Mouse (Mus musculus) megakaryocyte, adult 5-6 weeks (primary cell): ENCODE results near the gene Plg. TPM values are rescaled to one million over a fixed set of nuclear protein-coding genes. Genes with fewer than 3 reads are reported as not detected.

Experiments
- ATAC-seq: 2 replicates; pipeline ENCODE4 v1.8.0; 2016; ENCODE audit warnings: mild to moderate bottlenecking, inconsistent platforms; ENCODE audit not compliant: poor library complexity, severe bottlenecking
- total RNA-seq, 2 experiments: library from RNA; stranded (forward) in 1 of 2; stranded (reverse) in 1 of 2; fragments of 153-499, 151-499 nt in 1 of 2; fragments of 221-1000, 200-1000 nt in 1 of 2; gene quantifications; 2 replicates each; pipeline versions ENCODE4 v1.2.3 to v1.2.4; 2015 to 2017

Gene Plg
- total RNA-seq, 2 experiments from 2014 or later = 1.0 TPM; not detected in 1

DNA sequence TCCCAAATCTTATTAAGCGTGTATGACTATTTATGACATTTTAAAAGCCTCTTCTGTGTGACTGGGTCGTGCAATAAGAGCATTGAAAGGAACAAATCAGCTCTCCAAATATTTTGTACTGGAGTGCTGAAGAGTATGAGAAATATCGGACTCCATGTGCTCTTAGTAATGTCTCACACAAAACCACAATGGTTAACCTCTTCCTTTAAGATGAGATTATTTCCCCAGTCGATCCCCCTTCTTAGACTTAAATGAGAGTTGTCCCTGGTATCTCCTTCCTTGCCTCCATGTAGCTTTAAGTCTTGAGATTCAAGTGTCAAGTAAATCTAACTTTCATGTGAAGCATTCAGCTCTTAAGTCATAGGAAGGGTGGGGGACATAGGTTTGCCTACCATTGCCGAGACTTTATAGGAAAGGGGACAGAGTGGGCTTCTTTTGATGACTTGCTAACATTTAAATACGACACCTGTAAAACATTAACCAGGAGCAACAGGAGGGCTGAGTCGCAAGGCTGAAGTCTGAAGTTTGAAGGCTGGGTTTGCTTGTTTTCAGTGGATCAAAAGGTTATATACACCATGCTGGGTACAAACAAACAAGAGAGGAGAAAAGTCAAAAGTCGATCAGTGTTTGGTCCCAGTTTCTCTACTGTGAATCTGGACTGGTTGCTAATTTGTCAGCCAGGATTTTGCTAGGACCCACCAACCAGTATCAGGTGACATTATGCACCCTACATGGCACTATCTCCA is 6.8 kb downstream of the Plg start:
- no peak for ATAC-seq

DNA sequence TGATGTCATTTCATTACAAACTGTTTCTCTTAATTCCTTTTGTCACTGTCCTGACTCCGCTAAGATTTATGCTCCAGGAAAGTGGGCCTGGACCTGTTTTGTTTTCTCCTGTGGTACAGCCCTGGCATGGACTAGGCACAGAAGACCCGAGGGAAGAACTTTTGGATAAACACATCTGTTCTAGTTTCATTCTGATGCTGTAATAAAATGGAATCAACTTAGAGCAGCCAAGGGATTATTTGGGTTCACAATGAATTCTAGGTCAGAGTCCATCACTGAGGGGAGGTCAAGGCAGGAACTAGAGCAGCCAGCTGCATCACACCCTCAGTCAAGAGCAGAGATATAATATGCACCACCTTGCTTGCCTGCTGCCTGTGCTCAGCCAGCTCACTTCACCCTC is 9.4 kb downstream of the Plg start:
- ATAC-seq = no peak

DNA sequence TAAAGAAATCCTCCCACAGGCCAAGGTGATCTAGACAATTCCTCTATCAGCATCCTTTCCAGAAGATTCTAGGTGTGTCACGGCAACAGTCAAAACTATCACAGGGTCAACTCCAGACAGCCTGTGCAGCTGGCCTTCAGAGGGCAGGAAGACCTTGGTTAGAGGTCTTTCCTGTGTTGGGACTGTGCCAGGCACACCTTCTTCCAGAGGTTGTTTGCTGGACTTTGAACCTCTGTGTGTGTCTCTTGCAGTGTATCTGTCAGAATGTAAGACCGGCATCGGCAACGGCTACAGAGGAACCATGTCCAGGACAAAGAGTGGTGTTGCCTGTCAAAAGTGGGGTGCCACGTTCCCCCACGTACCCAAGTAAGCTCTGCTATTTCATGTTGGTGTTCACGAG is 9.8 kb downstream of the Plg start:
- ATAC-seq = no peak

GRCm38 (mm10) chr17:12396163-12396677 is 17.8 kb downstream of the Plg start:
- ATAC-seq = no peak

DNA sequence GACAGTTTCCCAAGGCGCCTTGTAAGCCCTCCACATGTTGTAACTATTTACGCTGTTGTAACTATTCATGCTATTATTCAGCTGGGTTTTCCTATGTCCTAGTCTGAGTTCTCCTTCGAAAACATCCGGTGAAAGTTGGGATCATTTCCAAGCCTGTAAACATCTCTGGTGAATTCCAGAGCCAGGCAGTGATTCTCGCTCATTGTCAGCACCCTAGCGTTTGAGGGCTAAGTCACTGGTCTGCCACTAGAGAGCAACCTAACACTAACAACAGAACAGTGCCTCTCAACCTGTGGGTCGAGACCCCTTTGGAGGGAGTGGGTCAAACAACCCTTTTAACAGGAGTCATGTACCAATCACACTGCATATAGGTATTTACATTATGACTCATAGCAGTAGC is 25.0 kb downstream of the Plg start:
- no peak for ATAC-seq

- ATAC-seq = no peak
These were observed 31.0 kb downstream of the Plg start for GRCm38 (mm10) chr17:12409346-12409944.

DNA sequence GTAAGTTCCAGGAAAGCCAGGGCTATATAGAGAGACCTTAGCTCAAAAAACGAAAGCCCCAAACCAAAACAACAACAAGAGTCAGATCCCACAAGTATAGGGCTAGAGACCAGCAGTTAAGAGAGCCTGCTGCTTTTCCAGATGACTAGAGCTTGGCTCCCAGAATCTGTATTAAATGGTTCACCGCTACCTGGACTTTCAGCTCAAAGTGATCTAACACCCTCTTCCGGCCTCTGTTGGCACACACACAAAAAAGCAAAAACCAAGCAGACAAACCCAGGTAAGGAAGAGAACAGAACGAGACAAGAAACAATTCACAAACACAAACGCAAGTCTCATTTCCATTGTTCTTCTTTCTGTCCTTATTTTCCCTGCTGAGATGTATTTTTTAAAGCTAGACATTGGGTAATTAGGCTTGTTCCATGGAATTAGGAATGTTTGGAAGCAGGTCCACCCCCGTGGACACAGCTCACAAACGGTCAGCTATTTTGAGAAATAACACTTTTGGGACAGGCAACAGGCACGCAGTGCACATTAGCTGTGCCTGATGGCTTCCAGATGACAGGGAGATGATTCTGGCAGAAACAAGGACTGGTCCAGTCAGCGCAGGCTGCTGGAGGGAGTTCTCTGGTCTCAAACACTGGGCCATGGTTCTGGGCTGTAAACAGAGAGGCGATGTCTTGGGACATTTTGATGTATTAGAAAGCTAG is 33.9 kb downstream of the Plg start:
- ATAC-seq = no peak

- ATAC-seq = no peak
These were observed 34.5 kb downstream of the Plg start for GRCm38 (mm10) chr17:12412891-12413237.

DNA sequence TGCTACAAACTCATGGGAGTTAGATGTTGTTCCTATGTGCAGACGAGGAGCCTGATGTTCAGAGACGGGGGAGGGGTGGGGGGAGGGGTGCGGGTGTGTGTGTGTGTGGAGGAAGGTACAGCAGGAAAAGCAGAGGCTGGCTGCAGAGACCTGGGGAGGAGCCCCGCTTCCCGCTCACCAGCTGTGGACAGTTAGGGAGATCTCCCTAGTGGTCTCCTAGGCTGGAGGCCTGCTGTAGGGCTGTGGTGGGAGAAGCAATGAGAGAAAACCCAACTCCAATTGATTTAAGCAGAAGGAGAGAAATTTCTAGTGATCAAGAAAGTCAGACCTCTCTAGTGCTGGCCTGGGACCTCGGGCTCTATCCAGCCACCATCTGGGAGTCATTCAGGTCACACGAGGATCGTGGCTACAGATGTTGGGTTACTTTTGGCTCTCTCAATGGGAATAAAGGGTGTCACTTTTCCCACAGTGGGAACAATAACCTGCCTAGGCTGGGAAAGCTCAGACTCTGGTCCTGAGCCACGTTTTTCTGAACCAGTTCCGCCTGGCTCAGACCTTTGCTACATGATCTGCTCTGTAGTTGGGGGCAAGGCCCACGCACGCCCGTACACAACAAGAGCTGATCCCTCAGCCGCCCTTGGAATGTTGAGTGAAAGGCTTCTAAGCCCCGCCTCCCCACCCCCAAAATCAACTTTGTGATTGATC is 36.8 kb downstream of the Plg start:
- no peak for ATAC-seq

GRCm38 (mm10) chr17:12415741-12416140 is 37.3 kb downstream of the Plg start:
- no peak for ATAC-seq

DNA sequence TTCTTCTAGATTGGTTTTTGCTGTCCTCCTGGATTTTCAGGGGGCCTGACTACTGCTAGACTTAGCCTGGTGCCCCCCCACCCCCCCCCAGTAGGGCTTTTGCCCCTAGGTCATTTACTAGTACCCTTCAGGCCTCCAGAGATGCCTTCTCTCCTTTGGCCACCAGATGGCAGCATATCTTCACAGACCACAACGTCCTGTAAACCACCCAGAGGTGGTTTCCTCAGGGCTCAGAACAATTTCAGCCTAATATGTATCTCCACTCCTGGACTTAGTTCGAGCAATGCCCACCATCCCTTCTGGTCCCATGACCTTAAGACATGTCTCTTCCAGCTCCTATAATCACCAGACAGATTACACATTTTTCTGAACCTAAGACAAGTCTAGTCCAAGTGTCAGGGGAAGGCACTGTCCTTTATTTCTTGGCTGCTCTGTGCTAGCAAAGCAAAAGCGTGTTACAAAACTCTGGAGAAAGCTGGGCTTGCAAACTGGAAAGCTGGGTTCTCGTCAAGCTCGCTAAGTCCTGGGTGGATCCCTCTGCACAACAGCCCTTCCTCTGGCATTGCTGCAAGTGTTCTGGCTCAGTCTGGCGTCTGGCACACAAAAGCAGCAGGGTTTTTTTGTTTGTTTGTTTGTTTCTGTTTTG is 38.0 kb downstream of the Plg start:
- ATAC-seq = peak; percentile 75

DNA sequence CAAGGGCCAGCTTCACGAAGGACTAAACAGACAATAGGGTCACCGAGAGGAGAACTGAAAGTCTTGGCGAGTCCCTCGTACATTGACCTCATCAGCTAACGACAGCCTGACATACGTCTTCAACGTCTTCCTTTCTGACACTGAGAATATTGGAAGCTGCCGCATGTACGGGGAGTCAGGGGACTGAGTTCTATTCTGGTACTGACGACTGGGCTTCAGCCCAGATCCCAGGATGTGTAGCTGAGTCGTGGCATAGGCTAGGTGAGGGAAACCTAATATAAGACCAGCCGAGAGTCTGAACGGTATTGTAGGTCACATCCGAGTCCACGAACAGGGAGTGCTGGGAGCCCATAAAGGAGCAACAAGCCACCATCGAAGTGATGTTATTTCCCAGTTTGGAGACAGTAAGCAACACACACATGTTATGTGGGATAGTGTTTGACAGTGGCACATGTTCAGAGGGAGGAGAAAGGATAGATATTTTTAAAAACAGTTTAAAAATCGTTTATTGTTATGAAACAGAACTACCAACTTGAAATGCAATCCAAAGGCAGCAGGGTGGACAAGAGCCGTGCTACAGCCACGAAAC is 41.2 kb downstream of the Plg start:
- ATAC-seq = no peak

DNA sequence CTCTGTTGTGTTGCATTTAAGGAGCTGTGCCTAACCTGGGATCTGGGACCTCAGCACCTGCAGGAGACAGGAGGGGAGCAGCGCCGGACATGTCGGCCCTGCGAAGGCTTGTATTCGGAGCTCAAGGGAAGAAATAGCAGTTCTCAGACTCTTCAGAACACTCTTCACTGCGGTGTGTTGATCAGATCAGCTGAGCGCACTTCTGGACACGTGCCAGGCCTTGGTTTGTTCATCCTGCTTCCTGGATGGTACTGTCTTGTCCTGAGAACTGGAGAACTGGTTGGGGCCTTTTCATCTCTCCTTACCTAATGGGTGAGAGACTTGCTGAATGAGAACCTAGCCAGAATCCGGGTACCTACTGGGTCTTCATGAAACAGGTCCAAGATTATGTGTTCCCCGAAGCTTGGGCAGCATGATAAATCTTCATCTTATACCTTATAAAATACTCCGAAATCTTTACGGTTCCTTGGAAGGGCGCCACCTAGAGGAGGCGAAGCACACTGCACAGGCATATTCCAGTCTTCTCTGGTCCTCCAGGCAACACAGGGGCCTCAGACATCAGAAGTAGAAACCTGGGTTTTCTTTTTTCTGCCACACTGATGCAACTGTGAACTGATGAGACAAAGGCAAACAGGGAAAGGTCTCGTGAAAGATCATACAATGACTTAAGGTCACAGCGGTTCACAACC is 42.6 kb downstream of the Plg start:
- no peak for ATAC-seq

GRCm38 (mm10) chr17:12422143-12422542 is 43.7 kb downstream of the Plg start:
- no peak for ATAC-seq

DNA sequence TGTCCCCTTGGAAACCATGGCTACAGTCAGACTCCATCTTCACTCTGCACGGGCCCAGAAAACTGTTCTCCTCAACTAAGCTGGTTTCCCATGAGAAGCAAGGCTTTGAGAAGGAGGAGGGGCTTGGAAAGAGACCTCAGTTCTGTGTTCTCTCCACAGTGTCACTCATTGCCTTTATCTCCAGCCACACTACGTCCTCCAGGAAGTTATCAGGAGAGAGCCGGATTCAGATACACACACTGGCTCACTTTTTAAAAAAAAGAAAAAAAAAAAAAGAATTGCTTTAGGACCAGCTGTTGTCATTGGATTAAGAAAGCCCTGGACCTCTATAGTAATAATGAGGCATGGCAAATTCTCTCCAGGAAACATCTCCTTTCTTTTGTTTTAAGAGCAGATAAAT is 48.7 kb downstream of the Plg start:
- ATAC-seq = no peak

GRCm38 (mm10) chr17:12428369-12428768 is 50.0 kb downstream of the Plg start:
- ATAC-seq = no peak

DNA sequence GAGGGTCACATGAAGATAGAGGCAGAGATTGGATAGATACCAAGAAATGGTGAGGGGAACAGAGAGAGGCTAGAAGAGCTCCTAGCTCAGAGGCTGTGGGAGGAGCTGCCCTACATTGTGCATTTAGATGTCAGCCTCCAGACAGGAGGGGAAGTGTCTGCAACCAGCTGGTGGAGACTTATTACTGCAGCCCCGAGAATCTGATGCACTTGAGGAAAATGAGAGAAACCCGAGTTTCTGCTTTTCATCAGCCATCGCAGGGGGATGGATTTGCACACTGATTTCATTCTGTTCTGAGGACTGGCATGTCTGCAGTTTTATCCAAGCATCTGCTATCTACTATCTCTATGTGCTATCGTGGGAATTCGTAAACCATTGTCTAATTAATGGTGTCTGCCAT is 53.3 kb downstream of the Plg start:
- no peak for ATAC-seq

DNA sequence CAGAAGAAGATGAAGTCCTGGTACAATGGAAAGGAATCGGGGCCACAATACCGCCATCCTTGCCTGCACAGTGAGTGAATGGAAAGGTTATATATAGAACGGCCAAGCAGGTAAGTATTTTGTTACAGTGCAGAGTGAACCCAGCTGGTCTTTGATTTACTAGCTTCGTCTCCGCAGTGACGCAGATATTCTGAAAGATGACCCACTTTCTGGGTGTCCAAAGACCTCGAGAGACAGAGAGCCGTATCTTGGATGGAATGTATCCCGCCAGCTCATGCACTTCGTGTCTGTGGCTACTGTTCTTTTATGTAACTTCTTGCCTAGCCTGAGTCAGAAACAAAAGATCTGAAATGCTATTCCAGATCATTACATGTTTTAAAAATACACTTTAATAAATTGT is 59.4 kb downstream of the Plg start:
- no peak for ATAC-seq

DNA sequence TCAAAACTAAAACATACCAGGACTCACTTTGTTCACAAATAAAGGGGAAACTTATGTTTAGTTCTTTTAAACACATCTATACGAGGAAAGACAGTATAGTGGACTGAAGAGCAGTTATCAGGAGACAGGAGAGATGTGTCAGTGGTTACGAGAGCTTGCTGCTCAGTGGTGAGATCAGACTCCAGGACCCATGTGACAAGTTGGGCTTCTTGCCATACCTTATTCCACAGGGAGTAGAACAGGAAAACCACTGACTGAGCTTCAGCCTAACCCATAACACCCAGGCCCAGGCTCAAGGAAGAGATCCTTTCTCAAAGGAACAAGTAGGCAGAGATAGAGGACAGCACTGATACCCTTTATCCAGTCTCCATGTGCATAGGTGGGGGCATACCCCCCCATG is 66.2 kb downstream of the Plg start:
- no peak for ATAC-seq

DNA sequence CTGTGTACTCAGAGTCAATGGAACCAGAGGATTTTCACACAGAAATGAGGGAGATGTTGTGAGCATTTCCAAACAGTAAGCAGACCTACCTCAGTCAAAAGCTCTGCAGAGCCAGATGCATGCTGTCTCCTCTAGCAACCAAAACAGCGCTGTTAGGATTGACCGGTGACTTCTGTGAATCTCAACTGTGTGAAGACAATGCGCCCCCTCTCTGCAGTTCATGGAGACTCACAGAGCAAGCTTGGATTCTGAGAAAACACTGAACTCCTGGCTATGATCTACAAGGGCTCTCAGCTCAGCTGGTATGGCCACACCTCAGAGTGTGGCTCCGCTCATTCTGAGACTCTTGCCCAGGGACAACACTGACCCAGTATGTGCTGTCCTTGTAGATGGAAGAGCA is 72.8 kb downstream of the Plg start:
- no peak for ATAC-seq
